Mouse (Mus musculus): ENCODE measurements around the gene Cd47.

DNA sequence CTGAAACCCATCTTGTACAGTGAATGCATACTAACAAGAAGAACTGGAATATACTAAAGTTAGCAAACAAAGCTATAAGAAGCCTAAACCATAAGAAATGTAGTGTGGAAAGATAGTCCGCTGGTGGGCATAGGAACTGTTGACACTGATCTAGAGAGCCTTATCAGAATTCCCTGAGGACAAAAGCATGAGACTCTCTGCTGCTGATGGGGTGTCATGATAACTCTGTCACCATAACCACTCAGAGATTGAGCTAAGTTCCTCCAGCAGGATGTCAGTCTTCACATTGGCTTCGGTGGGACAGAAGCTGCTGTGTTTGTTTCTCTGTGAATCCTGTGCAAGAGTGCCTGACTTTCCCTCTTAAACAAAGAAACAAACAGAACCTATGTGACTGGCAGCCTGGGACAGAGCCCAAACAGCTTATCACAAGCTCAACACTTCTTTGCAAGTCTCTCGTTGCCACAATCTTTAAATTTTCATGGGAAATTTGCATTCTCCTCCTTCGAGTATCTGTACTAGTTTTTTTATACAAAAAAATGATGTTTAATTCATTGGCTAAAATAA lies 33.9 kb downstream of the Cd47 start:
- TF ChIP-seq CTCF (IDR thresholded peaks at IDR 0.05; ENCODE audit: low read depth, low read length) (no peak), POLR2A (IDR thresholded peaks at IDR 0.05; ENCODE audit: extremely low read depth, insufficient read depth, low read length) (no peak)

Measured in liver, adult 2 months (tissue).